Mouse (Mus musculus) myocyte (in vitro differentiated cells): ENCODE data around the gene Prr3.

Experiments used
- CEBPB ChIP-seq: IDR thresholded peaks from 2 replicates; pipeline ENCODE4 v1.6.1; 2011; ENCODE audit warnings: mild to moderate bottlenecking, moderate library complexity; ENCODE audit not compliant: poor library complexity, insufficient read depth, severe bottlenecking
- E2F4 ChIP-seq: IDR thresholded peaks from one replicate; pipeline ENCODE4 v1.6.1; 2011; ENCODE audit warnings: mild to moderate bottlenecking, control low read depth, moderate library complexity; ENCODE audit not compliant: insufficient read depth
- MAX ChIP-seq: IDR thresholded peaks from one replicate; pipeline ENCODE4 v1.6.1; 2011; ENCODE audit warnings: low read depth, mild to moderate bottlenecking, control low read depth
- MYOD1 ChIP-seq, 3 experiments: IDR thresholded peaks; one replicate each; pipeline ENCODE4 v1.6.1; 2011; ENCODE audit warnings: control low read depth in 2 of 3, low read depth in 2 of 3, mild to moderate bottlenecking in 2 of 3, moderate library complexity in 1 of 3; ENCODE audit not compliant: insufficient read length in 2 of 3, control insufficient read depth in 1 of 3
- MYOG ChIP-seq, 3 experiments: IDR thresholded peaks; one replicate each; pipeline ENCODE4 v1.6.1; 2011; ENCODE audit warnings: control low read depth in 2 of 3, low read depth in 2 of 3, mild to moderate bottlenecking in 2 of 3; ENCODE audit not compliant: insufficient read length in 2 of 3, control insufficient read depth in 1 of 3, insufficient read depth in 1 of 3
- POLR2A ChIP-seq: IDR thresholded peaks from one replicate; pipeline ENCODE4 v1.6.1; 2011; ENCODE audit warnings: low read depth, mild to moderate bottlenecking, control low read depth, moderate library complexity; ENCODE audit not compliant: insufficient read length
- POLR2AphosphoS2 ChIP-seq: IDR thresholded peaks from one replicate; pipeline ENCODE4 v1.6.1; 2011; ENCODE audit warnings: low read depth, control low read depth; ENCODE audit not compliant: insufficient read length
- REST ChIP-seq: IDR thresholded peaks from one replicate; pipeline ENCODE4 v1.6.1; 2011; ENCODE audit warnings: mild to moderate bottlenecking, control low read depth, moderate library complexity; ENCODE audit not compliant: insufficient read depth, insufficient read length
- TCF3 ChIP-seq: IDR thresholded peaks from one replicate; pipeline ENCODE4 v1.6.1; 2011; ENCODE audit warnings: low read depth, control low read depth; ENCODE audit not compliant: insufficient read length
- USF1 ChIP-seq: IDR thresholded peaks from one replicate; pipeline ENCODE4 v1.6.1; 2011; ENCODE audit warnings: low read depth, mild to moderate bottlenecking, control low read depth, moderate library complexity

GRCm38 (mm10) chr17:35958533-35959223, 21.4 kb downstream of the Prr3 start:
- TF ChIP-seq MYOD1 (IDR thresholded peaks at IDR 0.05; ENCODE audit: control insufficient read depth in 1 of 3, insufficient read length in 2 of 3, low read depth in 2 of 3) (no peak), MAX (no peak), POLR2A (no peak), USF1 (no peak), MYOG (IDR thresholded peaks at IDR 0.05; ENCODE audit: control insufficient read depth in 1 of 3, insufficient read depth in 1 of 3, insufficient read length in 2 of 3, low read depth in 2 of 3) (no peak), E2F4 (no peak), POLR2AphosphoS2 (no peak), CEBPB (no peak), REST (no peak), TCF3 (no peak)
